Mouse (Mus musculus) hindbrain, postnatal 0 days (tissue): ENCODE results near the gene Gm20661. TPM values are rescaled to one million over a fixed set of nuclear protein-coding genes. Genes with fewer than 3 reads are reported as not detected.

Experiments used
- ATAC-seq: fragments of 200-750 bp; cut with Nextera tagmentation; 2 replicates; pipeline ENCODE4 v1.8.0; 2017; ENCODE audit warnings: mild to moderate bottlenecking, moderate TSS enrichment, moderate library complexity
- DNase-seq: peaks from one replicate; pipeline ENCODE4 v3.0.0-alpha.2; 2015; ENCODE audit warnings: low spot score
- H3K27ac ChIP-seq: fragments of 300-500 bp; sonication (generic); 2 replicates; pipeline ENCODE4 v1.5.1; 2014; ENCODE audit warnings: mild to moderate bottlenecking
- H3K27me3 ChIP-seq: fragments of 300-500 bp; sonication (generic); 2 replicates; pipeline ENCODE4 v1.6.1; 2014; ENCODE audit warnings: low read length, mixed read lengths; ENCODE audit not compliant: insufficient read depth
- H3K36me3 ChIP-seq: fragments of 300-500 bp; sonication (generic); 2 replicates; pipeline ENCODE4 v1.6.1; 2014; ENCODE audit warnings: low read length, mixed read lengths; ENCODE audit not compliant: insufficient read depth
- H3K4me1 ChIP-seq: fragments of 300-500 bp; sonication (generic); 2 replicates; pipeline ENCODE4 v1.6.1; 2014; ENCODE audit warnings: antibody characterized with exemption, low read length, mixed read lengths; ENCODE audit not compliant: insufficient read depth
- H3K4me2 ChIP-seq: fragments of 300-500 bp; sonication (generic); 2 replicates; pipeline ENCODE4 v1.6.1; 2014; ENCODE audit warnings: low read depth, mild to moderate bottlenecking, low read length, moderate library complexity, mixed read lengths
- H3K4me3 ChIP-seq: fragments of 300-500 bp; sonication (generic); 2 replicates; pipeline ENCODE4 v1.5.1; 2014; ENCODE audit warnings: low read length
- H3K9ac ChIP-seq: fragments of 300-500 bp; sonication (generic); replicated peaks from 2 replicates; pipeline ENCODE4 v1.6.1; 2014; ENCODE audit warnings: mild to moderate bottlenecking, low read length, moderate library complexity, mixed read lengths
- H3K9me3 ChIP-seq: fragments of 300-500 bp; sonication (generic); 2 replicates; pipeline ENCODE4 v1.6.1; 2016; ENCODE audit warnings: low read length, mixed read lengths
- CTCF ChIP-seq: IDR thresholded peaks from 2 replicates; pipeline ENCODE4 v1.5.1; 2016; ENCODE audit warnings: antibody characterized with exemption, control low read depth, low read depth
- WGBS: fragments of 180-500 bp; shearing (Covaris S2); extraction: QIAGEN DNeasy Blood & Tissue Kit; methylation state at CpG from one replicate; pipeline ENCODE4 v1.1.7; 2014; 5-methylcytosine and 5-hydroxymethylcytosine counted together
- polyA plus RNA-seq: library from polyadenylated mRNA; unstranded; fragments of >200 nt; fragmentation: Nextera tagmentation; extraction: Ambion mirVana; gene quantifications from 2 replicates; pipeline ENCODE4 v1.2.1, GENCODE M21; 2015
- total RNA-seq: library from RNA; depleted of rRNA; stranded (reverse); fragments of >200 nt; gene quantifications from 2 replicates; pipeline ENCODE4 v1.2.3, GENCODE M21; 2014

Gene Gm20661
- total and polyA plus RNA-seq, 2 experiments from 2014 or later, result 0.54 to 0.78 TPM

GRCm38 (mm10) chr9:107957141-107957540 lies 25.7 kb upstream of the Gm20661 start:
- ATAC-seq (no peak), DNase-seq (no peak)
- Histone ChIP-seq H3K36me3 (no peaks in the 10 kb centered on the region; the same call in 1 of the 2 replicates), H3K27ac (no peak overlapping the region), H3K9ac (no peak overlapping the region), H3K4me1 (peaks cover 6% of the 10 kb centered on the region), H3K4me2 (no peak overlapping the region), H3K27me3 (no peaks in the 10 kb centered on the region), H3K9me3 (no peaks in the 10 kb centered on the region), H3K4me3 (no peak overlapping the region)
- WGBS, result 27% methylated on average over 6 of the region's 6 CpGs
- TF ChIP-seq CTCF, result no peak

DNA sequence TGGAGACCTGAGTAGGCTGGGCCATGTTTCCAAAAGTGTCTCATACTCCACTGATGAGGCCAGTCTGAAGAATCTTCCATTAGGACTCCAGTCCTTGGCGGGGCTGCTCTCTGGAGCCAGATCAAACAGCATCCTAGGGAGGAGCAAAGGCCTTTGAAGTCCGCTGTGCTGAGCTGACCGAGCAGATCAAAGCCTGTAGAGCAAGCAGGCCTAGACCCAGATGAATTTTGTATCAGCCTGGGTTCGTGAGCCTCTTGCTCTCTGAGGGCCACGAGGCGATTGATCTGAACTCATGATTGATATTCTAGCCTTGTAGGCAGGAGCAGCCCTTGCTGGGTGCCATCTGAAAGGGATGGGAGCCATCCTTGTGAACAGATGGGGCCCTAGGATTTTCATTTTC lies 23.0 kb upstream of the Gm20661 start:
- H3K36me3 ChIP-seq, result no peaks in the 10 kb centered on the region; the same call in 1 of the 2 replicates
- 68% methylated on average over 6 of the region's 6 CpGs for WGBS
- DNase-seq (no peak), ATAC-seq (no peak)
- H3K4me1 ChIP-seq, result peaks cover 7% of the 10 kb centered on the region
- H3K4me2 ChIP-seq, result no peak overlapping the region
- no peaks in the 10 kb centered on the region for H3K9me3 ChIP-seq
- 0 out of 2 replicates have a peak overlapping the region, but pooled peaks have one; percentile 87 for H3K27ac ChIP-seq
- H3K9ac ChIP-seq, result no peak overlapping the region
- no peak overlapping the region for H3K4me3 ChIP-seq
- no peak for TF ChIP-seq CTCF
- no peaks in the 10 kb centered on the region for H3K27me3 ChIP-seq

DNA sequence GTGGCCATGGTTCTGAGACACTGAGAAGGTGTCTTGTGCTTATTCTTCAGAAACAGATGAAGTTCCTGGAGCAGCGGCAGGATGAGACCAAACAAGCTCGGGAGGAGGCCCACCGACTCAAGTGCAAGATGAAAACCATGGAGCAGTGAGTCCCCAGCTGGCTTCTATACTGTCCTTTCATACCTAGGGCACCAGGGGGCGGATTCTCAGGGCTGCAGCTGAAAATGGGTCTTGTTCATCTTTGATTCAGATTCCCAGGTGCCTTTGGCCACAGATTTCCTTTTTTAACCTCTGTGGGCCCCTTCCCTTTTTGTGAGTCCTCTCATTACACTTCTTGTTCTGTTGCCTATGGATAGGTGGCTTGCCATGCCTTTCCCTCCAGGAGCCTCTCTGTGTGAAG lies 21.9 kb upstream of the Gm20661 start:
- TF ChIP-seq CTCF, result peak; percentile 22; the same call in 1 of the 2 replicates
- ATAC-seq, result no peak
- no peak overlapping the region for H3K4me3 ChIP-seq
- no peaks in the 10 kb centered on the region; the same call in 1 of the 2 replicates for H3K36me3 ChIP-seq
- peak overlapping the region; percentile 87 for H3K27ac ChIP-seq
- H3K9ac ChIP-seq, result no peak overlapping the region
- no peaks in the 10 kb centered on the region for H3K27me3 ChIP-seq
- no peak for DNase-seq
- 76% methylated on average over 4 of the region's 4 CpGs for WGBS
- no peaks in the 10 kb centered on the region for H3K9me3 ChIP-seq
- peaks cover 7% of the 10 kb centered on the region for H3K4me1 ChIP-seq
- peak overlapping the region; percentile 33; the same call in 1 of the 2 replicates for H3K4me2 ChIP-seq

- peak; percentile 81 for DNase-seq
- no peaks in the 10 kb centered on the region; the same call in 1 of the 2 replicates for H3K36me3 ChIP-seq
- peak overlapping the region; percentile 87 for H3K27ac ChIP-seq
- H3K27me3 ChIP-seq, result no peaks in the 10 kb centered on the region
- H3K4me2 ChIP-seq, result peak overlapping the region; percentile 33; the same call in 1 of the 2 replicates
- ATAC-seq, result peak; percentile 54; the same call in 1 of the 2 replicates
- no peaks in the 10 kb centered on the region for H3K9me3 ChIP-seq
- no peak overlapping the region for H3K9ac ChIP-seq
- H3K4me3 ChIP-seq, result no peak overlapping the region
- WGBS, result 58% methylated on average over 10 of the region's 10 CpGs
- no peak for TF ChIP-seq CTCF
- peaks cover 7% of the 10 kb centered on the region for H3K4me1 ChIP-seq
These were observed 21.5 kb upstream of the Gm20661 start for GRCm38 (mm10) chr9:107961351-107961762.

DNA sequence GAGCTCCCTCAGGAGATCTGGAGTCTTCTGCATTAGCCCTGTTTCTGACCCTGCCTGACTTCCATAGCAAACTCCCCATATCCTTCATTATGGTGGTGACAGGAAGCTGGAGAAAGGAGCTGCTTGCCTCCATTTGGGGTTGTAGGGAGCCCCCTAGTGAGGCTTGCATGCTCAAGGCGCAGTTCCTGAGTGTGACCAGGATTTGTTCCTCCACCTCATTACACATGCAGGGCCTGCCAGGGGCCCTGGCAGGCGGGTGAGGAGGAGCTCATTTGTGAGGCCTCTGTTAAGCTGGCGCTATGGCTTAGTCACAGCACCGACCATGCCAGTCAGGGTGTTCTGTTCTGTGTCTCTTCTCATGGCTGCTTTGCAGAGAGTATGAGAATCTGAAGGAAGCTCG lies 21.0 kb upstream of the Gm20661 start:
- peaks cover 7% of the 10 kb centered on the region for H3K4me1 ChIP-seq
- peak overlapping the region; percentile 87 for H3K27ac ChIP-seq
- H3K4me3 ChIP-seq, result no peak overlapping the region
- H3K4me2 ChIP-seq, result no peak overlapping the region
- DNase-seq, result peak; percentile 76
- ATAC-seq, result peak; percentile 61
- H3K36me3 ChIP-seq, result no peaks in the 10 kb centered on the region; the same call in 1 of the 2 replicates
- 35% methylated on average over 5 of the region's 5 CpGs for WGBS
- no peaks in the 10 kb centered on the region for H3K27me3 ChIP-seq
- H3K9ac ChIP-seq, result no peak overlapping the region; the same call in 1 of the 2 replicates
- no peaks in the 10 kb centered on the region for H3K9me3 ChIP-seq
- peak; percentile 67 for TF ChIP-seq CTCF

DNA sequence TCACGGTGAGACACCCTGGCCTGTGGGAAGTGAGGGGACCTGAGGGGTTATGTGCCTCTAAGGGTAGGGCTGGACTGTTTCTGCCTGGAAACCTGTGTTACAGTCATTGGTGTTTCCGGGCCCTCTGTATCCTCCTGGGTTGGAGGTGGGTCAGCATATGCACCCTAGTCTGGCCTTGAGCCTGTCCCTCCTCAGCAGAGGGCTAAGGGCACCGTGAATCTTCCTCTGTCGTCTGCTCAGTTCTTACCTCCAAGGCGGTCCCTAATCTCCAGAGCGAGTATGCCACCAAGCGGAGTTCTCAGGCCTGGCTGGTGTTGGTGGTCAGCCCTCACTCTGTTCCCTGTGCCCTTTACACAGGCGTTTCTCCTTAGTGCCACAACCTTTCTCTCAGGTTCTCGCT lies 19.9 kb upstream of the Gm20661 start:
- Histone ChIP-seq H3K4me1 (peaks cover 7% of the 10 kb centered on the region), H3K27me3 (no peaks in the 10 kb centered on the region), H3K4me3 (no peak overlapping the region), H3K36me3 (no peaks in the 10 kb centered on the region), H3K9me3 (no peaks in the 10 kb centered on the region), H3K9ac (no peak overlapping the region), H3K27ac (no peak overlapping the region), H3K4me2 (no peak overlapping the region)
- DNase-seq (no peak), ATAC-seq (no peak)
- TF ChIP-seq CTCF, result no peak
- 96% methylated on average over 9 of the region's 9 CpGs for WGBS

- Histone ChIP-seq H3K9ac (no peak overlapping the region), H3K27ac (no peak overlapping the region), H3K4me3 (no peak overlapping the region), H3K4me2 (no peak overlapping the region), H3K36me3 (no peaks in the 10 kb centered on the region), H3K9me3 (no peaks in the 10 kb centered on the region), H3K4me1 (peaks cover 7% of the 10 kb centered on the region), H3K27me3 (no peaks in the 10 kb centered on the region)
- TF ChIP-seq CTCF, result peak; percentile 89
- 27% methylated on average over 5 of the region's 5 CpGs for WGBS
- ATAC-seq (peak; percentile 65), DNase-seq (peak; percentile 89)
These were observed 19.2 kb upstream of the Gm20661 start for GRCm38 (mm10) chr9:107963700-107964099.
